Mouse (Mus musculus) liver, adult 2 months (tissue): ENCODE data around the gene Amn1.

ENCODE experiments used
- CTCF ChIP-seq: fragments of 200-500 bp; IDR thresholded peaks from 2 replicates; pipeline ENCODE4 v1.5.1; 2011; ENCODE audit warnings: low read depth, low read length, control low read depth
- POLR2A ChIP-seq: fragments of 200-500 bp; IDR thresholded peaks from 2 replicates; pipeline ENCODE4 v1.6.1; 2011; ENCODE audit warnings: low read length, control low read depth; ENCODE audit not compliant: insufficient read depth; ENCODE audit errors: extremely low read depth

DNA sequence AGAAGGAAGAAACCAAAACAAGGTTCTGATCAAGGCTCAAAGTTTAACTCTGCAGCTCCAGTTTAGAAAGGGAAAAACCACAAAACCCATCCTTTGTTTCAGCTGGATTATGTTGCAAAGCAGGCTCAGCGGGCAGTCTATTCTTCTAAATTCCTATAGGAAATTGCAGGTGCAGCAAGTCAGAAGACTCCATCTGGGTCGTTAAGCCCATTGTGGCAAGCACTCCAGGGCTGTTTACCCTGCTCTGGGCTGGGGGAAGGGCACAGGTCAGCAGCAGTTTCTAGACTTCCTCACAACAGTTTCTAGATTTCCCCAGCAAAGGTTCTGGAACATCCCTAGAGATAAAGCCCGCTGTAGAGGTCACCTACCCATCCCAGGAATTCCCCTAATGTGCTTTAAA is 57.4 kb downstream of the Amn1 start:
- TF ChIP-seq CTCF = no peak
- no peak for TF ChIP-seq POLR2A
